ENCODE assay signal across 9 mouse cellular contexts in genomic region chr4:142051883-142052282, GRCm38 (mm10). TPM values are rescaled to one million over a fixed set of nuclear protein-coding genes. Genes with fewer than 3 reads are reported as not detected.
DNase-seq lines count a peak whose midpoint lies in the region; ATAC-seq and TF ChIP-seq lines count a peak whose summit lies in the region.
"Not testable (repeated sequence)": the region's sequence is repeated elsewhere in the genome, so short reads cannot be mapped to it uniquely, and the experiment has no call there.
"Had no signal": no experiment of that assay in that cellular context is flagged by ENCODE, and none has a peak within 500 bp of the region (broad histone marks: within the 10 kb centered on the region; RNA-seq: fewer than 3 reads in every experiment).

No protein-coding gene starts in this region.

- not testable (repeated sequence) for TF ChIP-seq EP300 in lung, postnatal 0 days (IDR thresholded peaks at IDR 0.05); stomach, postnatal 0 days (optimal IDR thresholded peaks at IDR 0.05)

- TF ChIP-seq POLR2A in kidney, adult 2 months (IDR thresholded peaks at IDR 0.05; ENCODE audit: low read depth, low read length); limb, embryonic 14.5 days (IDR thresholded peaks at IDR 0.05; ENCODE audit: borderline replicate concordance, extremely low read depth, insufficient read depth, insufficient read length): not testable (repeated sequence)

- not testable (repeated sequence) for H3K27me3 ChIP-seq in embryonic facial prominence, embryonic 12.5 days; intestine, embryonic 15.5 days (replicated peaks); kidney, adult 2 months (replicated peaks; ENCODE audit: control insufficient read depth, insufficient read depth, low read length); limb, embryonic 14.5 days (ENCODE audit: control insufficient read depth, insufficient read depth, low read length); liver, embryonic 15.5 days; lung, postnatal 0 days (replicated peaks; ENCODE audit: insufficient read depth, low read length); stomach, postnatal 0 days (ENCODE audit: control insufficient read depth, insufficient read depth, low read length)

- H3K9ac ChIP-seq in embryonic facial prominence, embryonic 12.5 days; intestine, embryonic 15.5 days; limb, embryonic 14.5 days (ENCODE audit: low read depth, low read length, severe bottlenecking); liver, embryonic 15.5 days; lung, postnatal 0 days (replicated peaks; ENCODE audit: low read depth); stomach, postnatal 0 days (ENCODE audit: low read length): not testable (repeated sequence)

- H3K36me3 ChIP-seq in embryonic facial prominence, embryonic 12.5 days; intestine, embryonic 15.5 days; kidney, adult 2 months (ENCODE audit: control insufficient read depth, insufficient read depth, low read length); limb, embryonic 14.5 days (ENCODE audit: control insufficient read depth, insufficient read depth, low read length); liver, embryonic 15.5 days (replicated peaks); lung, postnatal 0 days (ENCODE audit: insufficient read depth, low read length); stomach, postnatal 0 days (ENCODE audit: control insufficient read depth, insufficient read depth, low read length): not testable (repeated sequence)

- peak; percentile 88 for DNase-seq in kidney, adult 2 months
- peak; percentile 49 to 57 for DNase-seq in kidney, postnatal 36 days
- DNase-seq in limb, embryonic 14.5 days (ENCODE audit: low spot score); lung, postnatal 0 days (ENCODE audit: low spot score); stomach, postnatal 0 days (ENCODE audit: low spot score): not testable (repeated sequence)

- peak overlapping the region; percentile 36; the same call in 1 of the 2 replicates for H3K4me2 ChIP-seq in embryonic facial prominence, embryonic 12.5 days (replicated peaks)
- H3K4me2 ChIP-seq in intestine, embryonic 15.5 days (replicated peaks) = peak overlapping the region; percentile 28; the same call in 1 of the 2 replicates
- H3K4me2 ChIP-seq in limb, embryonic 14.5 days (replicated peaks; ENCODE audit: low read depth, low read length, severe bottlenecking) = peak overlapping the region; percentile 33; the same call in 1 of the 2 replicates
- peak overlapping the region; percentile 20; the same call in 1 of the 2 replicates for H3K4me2 ChIP-seq in liver, embryonic 15.5 days
- peak overlapping the region; percentile 34; the same call in 1 of the 2 replicates for H3K4me2 ChIP-seq in lung, postnatal 0 days (replicated peaks; ENCODE audit: low read depth, low read length)
- H3K4me2 ChIP-seq in stomach, postnatal 0 days (replicated peaks; ENCODE audit: low read depth) = 0 out of 2 replicates have a peak overlapping the region, but pooled peaks have one; percentile 11

- WGBS in embryonic facial prominence, embryonic 12.5 days = 74% methylated on average over 6 of the region's 6 CpGs
- 68% methylated on average over 6 of the region's 6 CpGs for WGBS in intestine, embryonic 15.5 days
- WGBS in kidney, adult 2 months = 57% methylated on average over 6 of the region's 6 CpGs
- 78% methylated on average over 6 of the region's 6 CpGs for WGBS in limb, embryonic 14.5 days
- WGBS in liver, embryonic 15.5 days (ENCODE audit: insufficient replicate concordance) = 65% methylated on average over 6 of the region's 6 CpGs
- 81% methylated on average over 6 of the region's 6 CpGs for WGBS in lung, postnatal 0 days
- 75% methylated on average over 6 of the region's 6 CpGs for WGBS in stomach, postnatal 0 days

- TF ChIP-seq CTCF in kidney, adult 2 months (conservative IDR thresholded peaks at IDR 0.05; ENCODE audit: insufficient read depth, insufficient read length, low read depth, low read length); lung, postnatal 0 days (IDR thresholded peaks at IDR 0.05); stomach, postnatal 0 days (IDR thresholded peaks at IDR 0.05; ENCODE audit: low read depth): not testable (repeated sequence)

- H3K4me3 ChIP-seq in embryonic facial prominence, embryonic 12.5 days; intestine, embryonic 15.5 days (replicated peaks); kidney, adult 2 months (ENCODE audit: insufficient read depth, low read depth, low read length); limb, embryonic 14.5 days (replicated peaks; ENCODE audit: low read length); liver, embryonic 15.5 days (replicated peaks); lung, postnatal 0 days (ENCODE audit: low read depth, low read length); stomach, postnatal 0 days (ENCODE audit: low read depth, low read length): not testable (repeated sequence)

- H3K9me3 ChIP-seq in embryonic facial prominence, embryonic 12.5 days; intestine, embryonic 15.5 days; limb, embryonic 14.5 days (ENCODE audit: control insufficient read depth, low read length); liver, embryonic 15.5 days (replicated peaks); lung, postnatal 0 days (ENCODE audit: low read length); stomach, postnatal 0 days (ENCODE audit: control insufficient read depth, low read length): not testable (repeated sequence)

- peaks cover 17% of the 10 kb centered on the region; the same call in 1 of the 2 replicates for H3K4me1 ChIP-seq in embryonic facial prominence, embryonic 12.5 days
- peaks cover 36% of the 10 kb centered on the region for H3K4me1 ChIP-seq in intestine, embryonic 15.5 days (replicated peaks)
- H3K4me1 ChIP-seq in kidney, adult 2 months (ENCODE audit: control insufficient read depth, insufficient read depth, low read length) = peaks cover 61% of the 10 kb centered on the region
- H3K4me1 ChIP-seq in limb, embryonic 14.5 days (ENCODE audit: control insufficient read depth, insufficient read depth, low read length); lung, postnatal 0 days (ENCODE audit: insufficient read depth, low read depth, low read length); stomach, postnatal 0 days (replicated peaks; ENCODE audit: control insufficient read depth, insufficient read depth): not testable (repeated sequence)
- H3K4me1 ChIP-seq in liver, embryonic 15.5 days (replicated peaks) = peaks cover 80% of the 10 kb centered on the region

- ATAC-seq in embryonic facial prominence, embryonic 12.5 days (ENCODE audit: insufficient number of reproducible peaks, insufficient read depth, low FRiP score, low TSS enrichment); limb, embryonic 14.5 days (ENCODE audit: low FRiP score, low read depth); liver, embryonic 15.5 days (ENCODE audit: insufficient read depth); lung, postnatal 0 days; stomach, postnatal 0 days (ENCODE audit: low FRiP score, low TSS enrichment): not testable (repeated sequence)
- peak; percentile 0; the same call in 1 of the 2 replicates for ATAC-seq in intestine, embryonic 15.5 days

- H3K27ac ChIP-seq in embryonic facial prominence, embryonic 12.5 days; limb, embryonic 14.5 days (replicated peaks; ENCODE audit: low read depth, low read length); lung, postnatal 0 days (ENCODE audit: low read length); stomach, postnatal 0 days (replicated peaks): not testable (repeated sequence)
- peak overlapping the region; percentile 62; the same call in 1 of the 2 replicates for H3K27ac ChIP-seq in intestine, embryonic 15.5 days
- H3K27ac ChIP-seq in kidney, adult 2 months (ENCODE audit: insufficient read depth, low read depth, low read length) = peak overlapping the region; percentile 78
- H3K27ac ChIP-seq in liver, embryonic 15.5 days (replicated peaks) = peak overlapping the region; percentile 41

RNA-seq across cellular contexts. Expression of gene Tmem51, which starts 32.2 kb away (rescaled TPM):
- polyA plus RNA-seq in embryonic facial prominence, embryonic 12.5 days (2016; fragmentation: Nextera tagmentation; extraction: Ambion mirVana) = 10.8 and 12.2 TPM in 2 replicates
- 103 and 109 TPM in 2 replicates for polyA plus RNA-seq in intestine, embryonic 15.5 days (2015; fragmentation: Nextera tagmentation; extraction: Ambion mirVana)
- polyA plus RNA-seq in kidney, adult 2 months (2012; rRNA removed) = 59.6 and 60.4 TPM in 2 replicates
- polyA plus RNA-seq in limb, embryonic 14.5 days (2012; rRNA removed) = 11.6 and 12.0 TPM in 2 replicates
- polyA plus RNA-seq in limb, embryonic 14.5 days (2014; fragmentation: Nextera tagmentation; extraction: Ambion mirVana) = 18.8 and 19.2 TPM in 2 replicates
- 16.2 and 17.6 TPM in 2 replicates for polyA plus RNA-seq in liver, embryonic 15.5 days (2015; fragmentation: Nextera tagmentation; extraction: Ambion mirVana)
- 18.9 and 22.1 TPM in 2 replicates for polyA plus RNA-seq in lung, postnatal 0 days (2015; fragmentation: Nextera tagmentation; extraction: Ambion mirVana)
- 79.0 and 90.0 TPM in 2 replicates for polyA plus RNA-seq in stomach, postnatal 0 days (2015; fragmentation: Nextera tagmentation; extraction: Ambion mirVana)

RNA-seq across cellular contexts. Expression of gene Fhad1, which starts 37.0 kb away (rescaled TPM):
- 1.9 and 2.2 TPM in 2 replicates for polyA plus RNA-seq in embryonic facial prominence, embryonic 12.5 days (2016; fragmentation: Nextera tagmentation; extraction: Ambion mirVana)
- 1.4 and 2.3 TPM in 2 replicates for polyA plus RNA-seq in intestine, embryonic 15.5 days (2015; fragmentation: Nextera tagmentation; extraction: Ambion mirVana)
- polyA plus RNA-seq in kidney, adult 2 months (2012; rRNA removed) = 0.18 and 0.28 TPM in 2 replicates
- polyA plus RNA-seq in limb, embryonic 14.5 days (2012; rRNA removed) = 1.8 and 2.7 TPM in 2 replicates
- polyA plus RNA-seq in limb, embryonic 14.5 days (2014; fragmentation: Nextera tagmentation; extraction: Ambion mirVana) = 2.8 and 3.1 TPM in 2 replicates
- polyA plus RNA-seq in liver, embryonic 15.5 days (2015; fragmentation: Nextera tagmentation; extraction: Ambion mirVana) = 0.24 TPM in 1 of 2 replicates, not detected in the other
- 6.5 and 8.3 TPM in 2 replicates for polyA plus RNA-seq in lung, postnatal 0 days (2015; fragmentation: Nextera tagmentation; extraction: Ambion mirVana)
- polyA plus RNA-seq in stomach, postnatal 0 days (2015; fragmentation: Nextera tagmentation; extraction: Ambion mirVana) = 4.9 and 6.0 TPM in 2 replicates
- polyA plus RNA-seq: erythroblast, embryonic 14.5 days had no signal
